Mouse (Mus musculus): ENCODE results near the gene B3gnt2. TPM values are rescaled to one million over a fixed set of nuclear protein-coding genes. Genes with fewer than 3 reads are reported as not detected.

B3gnt2 gene
- polyA plus RNA-seq, 1 experiment from 2014 or later, result 4.6 TPM

GRCm38 (mm10) chr11:22794734-22795133, 66.0 kb downstream of the B3gnt2 start:
- Histone ChIP-seq H3K4me1 (replicated peaks; ENCODE audit: control insufficient read depth, insufficient read depth, low read length) (no peaks in the 10 kb centered on the region), H3K27me3 (ENCODE audit: control insufficient read depth, insufficient read depth, low read length) (no peaks in the 10 kb centered on the region), H3K4me2 (replicated peaks) (no peak overlapping the region), H3K9ac (no peak overlapping the region), H3K36me3 (replicated peaks; ENCODE audit: control insufficient read depth, insufficient read depth) (no peaks in the 10 kb centered on the region), H3K27ac (no peak overlapping the region), H3K4me3 (replicated peaks; ENCODE audit: low read length) (no peak overlapping the region), H3K9me3 (ENCODE audit: control insufficient read depth, low read length) (no peaks in the 10 kb centered on the region)
- no peak for DNase-seq (ENCODE audit: low spot score)
- 77% methylated on average over 1 of the region's 1 CpGs for WGBS
- no peak for ATAC-seq (ENCODE audit: low FRiP score)

GRCm38 (mm10) chr11:22793881-22794203, 66.9 kb downstream of the B3gnt2 start:
- H3K4me2 ChIP-seq (replicated peaks), result no peak overlapping the region
- H3K9me3 ChIP-seq (ENCODE audit: control insufficient read depth, low read length), result no peaks in the 10 kb centered on the region
- H3K27me3 ChIP-seq (ENCODE audit: control insufficient read depth, insufficient read depth, low read length), result no peaks in the 10 kb centered on the region
- H3K36me3 ChIP-seq (replicated peaks; ENCODE audit: control insufficient read depth, insufficient read depth), result no peaks in the 10 kb centered on the region
- no peak for DNase-seq (ENCODE audit: low spot score)
- WGBS, result 100% methylated on average over 1 of the region's 1 CpGs
- no peak overlapping the region for H3K4me3 ChIP-seq (replicated peaks; ENCODE audit: low read length)
- no peak overlapping the region for H3K9ac ChIP-seq
- no peak overlapping the region for H3K27ac ChIP-seq
- no peak for ATAC-seq (ENCODE audit: low FRiP score)
- H3K4me1 ChIP-seq (replicated peaks; ENCODE audit: control insufficient read depth, insufficient read depth, low read length), result no peaks in the 10 kb centered on the region

- H3K27ac ChIP-seq, result no peak overlapping the region
- H3K9ac ChIP-seq, result no peak overlapping the region
- H3K27me3 ChIP-seq (ENCODE audit: control insufficient read depth, insufficient read depth, low read length), result no peaks in the 10 kb centered on the region
- ATAC-seq (ENCODE audit: low FRiP score) (no peak), DNase-seq (ENCODE audit: low spot score) (no peak)
- WGBS, result 91% methylated on average over 3 of the region's 3 CpGs
- H3K9me3 ChIP-seq (ENCODE audit: control insufficient read depth, low read length), result no peaks in the 10 kb centered on the region
- no peaks in the 10 kb centered on the region for H3K36me3 ChIP-seq (replicated peaks; ENCODE audit: control insufficient read depth, insufficient read depth)
- no peaks in the 10 kb centered on the region for H3K4me1 ChIP-seq (replicated peaks; ENCODE audit: control insufficient read depth, insufficient read depth, low read length)
- H3K4me3 ChIP-seq (replicated peaks; ENCODE audit: low read length), result no peak overlapping the region
- no peak overlapping the region for H3K4me2 ChIP-seq (replicated peaks)
Observed at GRCm38 (mm10) chr11:22793176-22793880, 67.4 kb downstream of the B3gnt2 start.

GRCm38 (mm10) chr11:22792149-22792548, 68.6 kb downstream of the B3gnt2 start:
- no peaks in the 10 kb centered on the region for H3K36me3 ChIP-seq (replicated peaks; ENCODE audit: control insufficient read depth, insufficient read depth)
- no peak overlapping the region for H3K4me3 ChIP-seq (replicated peaks; ENCODE audit: low read length)
- no peaks in the 10 kb centered on the region for H3K4me1 ChIP-seq (replicated peaks; ENCODE audit: control insufficient read depth, insufficient read depth, low read length)
- no peaks in the 10 kb centered on the region for H3K27me3 ChIP-seq (ENCODE audit: control insufficient read depth, insufficient read depth, low read length)
- ATAC-seq (ENCODE audit: low FRiP score), result no peak
- H3K9me3 ChIP-seq (ENCODE audit: control insufficient read depth, low read length), result no peaks in the 10 kb centered on the region
- H3K4me2 ChIP-seq (replicated peaks), result no peak overlapping the region
- no peak overlapping the region for H3K27ac ChIP-seq
- no peak overlapping the region for H3K9ac ChIP-seq
- no peak for DNase-seq (ENCODE audit: low spot score)
- 94% methylated on average over 1 of the region's 1 CpGs for WGBS

GRCm38 (mm10) chr11:22791726-22792125, 69.0 kb downstream of the B3gnt2 start:
- H3K27ac ChIP-seq, result no peak overlapping the region
- no peak overlapping the region for H3K4me3 ChIP-seq (replicated peaks; ENCODE audit: low read length)
- WGBS, result 88% methylated on average over 5 of the region's 5 CpGs
- no peaks in the 10 kb centered on the region for H3K4me1 ChIP-seq (replicated peaks; ENCODE audit: control insufficient read depth, insufficient read depth, low read length)
- H3K9ac ChIP-seq, result no peak overlapping the region
- H3K36me3 ChIP-seq (replicated peaks; ENCODE audit: control insufficient read depth, insufficient read depth), result no peaks in the 10 kb centered on the region
- no peak overlapping the region for H3K4me2 ChIP-seq (replicated peaks)
- 0 out of 2 replicates have a peak, but pooled peaks have one; percentile 27 for ATAC-seq (ENCODE audit: low FRiP score)
- no peak for DNase-seq (ENCODE audit: low spot score)
- no peaks in the 10 kb centered on the region for H3K27me3 ChIP-seq (ENCODE audit: control insufficient read depth, insufficient read depth, low read length)
- H3K9me3 ChIP-seq (ENCODE audit: control insufficient read depth, low read length), result no peaks in the 10 kb centered on the region

- H3K4me3 ChIP-seq (replicated peaks; ENCODE audit: low read length), result no peak overlapping the region
- H3K9ac ChIP-seq, result no peak overlapping the region
- DNase-seq (ENCODE audit: low spot score) (no peak), ATAC-seq (ENCODE audit: low FRiP score) (no peak)
- no peak overlapping the region for H3K4me2 ChIP-seq (replicated peaks)
- no peaks in the 10 kb centered on the region for H3K27me3 ChIP-seq (ENCODE audit: control insufficient read depth, insufficient read depth, low read length)
- no peaks in the 10 kb centered on the region for H3K4me1 ChIP-seq (replicated peaks; ENCODE audit: control insufficient read depth, insufficient read depth, low read length)
- H3K36me3 ChIP-seq (replicated peaks; ENCODE audit: control insufficient read depth, insufficient read depth), result no peaks in the 10 kb centered on the region
- no peaks in the 10 kb centered on the region for H3K9me3 ChIP-seq (ENCODE audit: control insufficient read depth, low read length)
- H3K27ac ChIP-seq, result no peak overlapping the region
- WGBS, result 84% methylated on average over 2 of the region's 2 CpGs
Observed at GRCm38 (mm10) chr11:22787833-22788232, 72.9 kb downstream of the B3gnt2 start.

GRCm38 (mm10) chr11:22784477-22784876, 76.3 kb downstream of the B3gnt2 start:
- no peak overlapping the region for H3K4me2 ChIP-seq (replicated peaks)
- no peaks in the 10 kb centered on the region for H3K36me3 ChIP-seq (replicated peaks; ENCODE audit: control insufficient read depth, insufficient read depth)
- no peak for DNase-seq (ENCODE audit: low spot score)
- 91% methylated on average over 3 of the region's 3 CpGs for WGBS
- no peaks in the 10 kb centered on the region for H3K27me3 ChIP-seq (ENCODE audit: control insufficient read depth, insufficient read depth, low read length)
- no peak for ATAC-seq (ENCODE audit: low FRiP score)
- H3K4me1 ChIP-seq (replicated peaks; ENCODE audit: control insufficient read depth, insufficient read depth, low read length), result no peaks in the 10 kb centered on the region
- H3K27ac ChIP-seq, result no peak overlapping the region
- no peaks in the 10 kb centered on the region for H3K9me3 ChIP-seq (ENCODE audit: control insufficient read depth, low read length)
- no peak overlapping the region for H3K4me3 ChIP-seq (replicated peaks; ENCODE audit: low read length)
- no peak overlapping the region for H3K9ac ChIP-seq

GRCm38 (mm10) chr11:22782705-22783124, 78.0 kb downstream of the B3gnt2 start:
- WGBS, result 71% methylated on average over 13 of the region's 13 CpGs
- Histone ChIP-seq H3K4me1 (replicated peaks; ENCODE audit: control insufficient read depth, insufficient read depth, low read length) (no peaks in the 10 kb centered on the region), H3K36me3 (replicated peaks; ENCODE audit: control insufficient read depth, insufficient read depth) (no peaks in the 10 kb centered on the region), H3K9ac (no peak overlapping the region), H3K4me3 (replicated peaks; ENCODE audit: low read length) (no peak overlapping the region), H3K27ac (no peak overlapping the region), H3K9me3 (ENCODE audit: control insufficient read depth, low read length) (no peaks in the 10 kb centered on the region), H3K4me2 (replicated peaks) (no peak overlapping the region), H3K27me3 (ENCODE audit: control insufficient read depth, insufficient read depth, low read length) (no peaks in the 10 kb centered on the region)
- ATAC-seq (ENCODE audit: low FRiP score) (no peak), DNase-seq (ENCODE audit: low spot score) (no peak)

GRCm38 (mm10) chr11:22781190-22781589, 79.6 kb downstream of the B3gnt2 start:
- Histone ChIP-seq H3K36me3 (replicated peaks; ENCODE audit: control insufficient read depth, insufficient read depth) (no peaks in the 10 kb centered on the region), H3K27ac (no peak overlapping the region), H3K4me1 (replicated peaks; ENCODE audit: control insufficient read depth, insufficient read depth, low read length) (no peaks in the 10 kb centered on the region), H3K27me3 (ENCODE audit: control insufficient read depth, insufficient read depth, low read length) (no peaks in the 10 kb centered on the region), H3K9ac (no peak overlapping the region), H3K4me3 (replicated peaks; ENCODE audit: low read length) (no peak overlapping the region), H3K9me3 (ENCODE audit: control insufficient read depth, low read length) (no peaks in the 10 kb centered on the region), H3K4me2 (replicated peaks) (no peak overlapping the region)
- ATAC-seq (ENCODE audit: low FRiP score) (no peak), DNase-seq (ENCODE audit: low spot score) (no peak)

- Histone ChIP-seq H3K9me3 (ENCODE audit: control insufficient read depth, low read length) (no peaks in the 10 kb centered on the region), H3K4me2 (replicated peaks) (no peak overlapping the region), H3K4me1 (replicated peaks; ENCODE audit: control insufficient read depth, insufficient read depth, low read length) (no peaks in the 10 kb centered on the region), H3K4me3 (replicated peaks; ENCODE audit: low read length) (no peak overlapping the region), H3K9ac (no peak overlapping the region), H3K27me3 (ENCODE audit: control insufficient read depth, insufficient read depth, low read length) (no peaks in the 10 kb centered on the region), H3K36me3 (replicated peaks; ENCODE audit: control insufficient read depth, insufficient read depth) (no peaks in the 10 kb centered on the region), H3K27ac (no peak overlapping the region)
- ATAC-seq (ENCODE audit: low FRiP score), result no peak
- WGBS, result 93% methylated on average over 2 of the region's 2 CpGs
- DNase-seq (ENCODE audit: low spot score), result no peak
Observed at GRCm38 (mm10) chr11:22780761-22781160, 80.0 kb downstream of the B3gnt2 start.

Data from hindbrain, embryonic 14.5 days (tissue).